Mouse (Mus musculus) CD4-positive naive resting alpha-beta T cell, adult 76 days (primary cell): ENCODE data around the gene Wnt5b. TPM values are rescaled to one million over a fixed set of nuclear protein-coding genes. Genes with fewer than 3 reads are reported as not detected.

Source experiments
- total RNA-seq: library from RNA; stranded (reverse); gene quantifications from one replicate; pipeline ENCODE4 v1.2.4, GENCODE M21; 2023

The Wnt5b gene
- 1.7 TPM for total RNA-seq

DNA sequence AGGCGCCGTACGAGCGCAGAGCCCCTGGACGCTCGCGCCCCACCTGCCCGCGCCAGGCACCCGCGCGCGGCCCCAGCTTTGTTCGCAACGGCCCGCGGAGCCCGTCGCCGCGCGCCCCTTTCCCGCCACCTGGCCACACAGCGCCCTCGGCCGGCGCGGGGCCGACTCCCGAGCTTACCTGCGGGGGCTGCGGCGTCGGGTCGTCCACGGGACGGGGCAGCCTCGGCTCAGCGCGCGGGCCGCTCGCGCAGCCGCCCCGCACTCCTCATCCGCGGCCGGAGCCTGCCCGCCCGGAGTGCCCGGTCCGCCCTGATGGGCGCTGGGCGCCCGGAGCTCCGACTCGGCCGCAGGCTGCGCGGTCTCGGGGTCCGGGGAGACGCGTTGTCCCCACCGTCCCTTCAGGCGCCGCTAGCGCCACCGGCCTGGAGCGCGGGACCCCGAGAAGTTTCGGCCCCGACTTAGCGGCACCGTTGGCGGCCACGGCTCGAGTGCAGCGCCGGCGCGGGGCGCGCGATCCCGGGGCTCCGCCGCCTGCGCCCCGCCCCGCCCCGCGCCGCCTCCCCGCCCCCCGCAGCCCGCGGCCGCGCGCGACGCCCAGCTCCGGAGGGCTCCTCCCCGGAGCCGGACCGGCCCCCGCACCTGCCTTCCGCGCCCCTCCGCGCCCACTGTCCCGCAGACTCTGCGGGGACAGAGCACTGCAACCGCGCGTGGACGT is at the start of gene Wnt5b:
Wnt5b (minus strand) TSS at position 545 of the 715 bp plus-strand sequence.

DNA sequence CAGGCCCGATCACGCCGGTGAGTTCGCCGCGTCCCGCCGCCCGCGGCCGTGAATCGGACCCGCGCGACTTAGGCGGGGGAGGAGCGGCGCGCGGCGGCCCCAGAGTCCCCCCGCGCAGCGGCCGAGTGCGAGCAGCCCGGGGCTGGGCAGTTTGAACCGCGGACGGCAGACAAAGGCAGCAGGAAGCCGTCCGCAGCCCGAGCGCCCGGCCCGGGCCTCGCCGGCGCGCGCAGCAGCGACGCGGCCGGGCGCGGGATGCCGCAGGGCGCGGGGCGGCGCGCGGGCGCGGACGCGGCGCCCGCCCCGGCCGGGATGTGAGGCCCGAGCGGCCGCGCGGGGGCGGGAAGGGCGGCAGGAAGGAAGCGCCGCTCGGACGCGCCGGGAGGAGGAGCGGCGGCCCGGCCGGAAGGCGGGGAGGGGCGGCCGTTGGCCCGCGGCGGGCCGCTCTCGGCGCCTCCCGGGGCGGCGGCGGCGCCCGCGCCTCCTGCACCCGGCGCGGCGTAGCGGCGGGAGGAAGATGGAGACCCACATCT is 64.7 kb downstream of the Wnt5b start, which contains the start of gene Fbxl14:
Fbxl14 (plus strand) TSS at position 326 of the 533 bp plus-strand sequence.

DNA sequence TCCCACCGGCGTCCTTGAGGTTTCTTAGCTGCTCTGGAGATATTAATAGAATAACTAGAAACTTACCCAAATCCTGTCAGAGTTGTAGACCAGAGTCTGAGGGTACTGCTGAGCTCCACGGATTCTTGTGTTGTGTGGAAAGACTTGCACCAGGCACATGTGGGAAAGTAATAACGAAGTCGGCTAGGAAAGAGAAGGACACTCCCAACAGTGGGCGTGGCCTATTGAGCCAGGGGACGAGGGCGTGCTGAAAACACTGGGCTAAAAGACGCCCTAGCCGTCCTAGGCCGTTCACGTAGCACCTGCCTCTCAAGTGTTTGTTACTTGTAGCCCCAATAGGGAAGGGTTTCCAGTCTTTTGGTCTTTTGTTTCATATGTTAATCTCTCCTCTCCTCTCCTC is 126.8 kb downstream of the Wnt5b start, which contains the start of gene Adipor2:
Adipor2 (minus strand) TSS at position 351 of the 400 bp plus-strand sequence.

Other genes with a start within 250 kb of the Wnt5b start
- 1.0 TPM for gene Lrtm2, start 213.6 kb downstream of the Wnt5b start, total RNA-seq
- gene Adipor2, start 126.6 kb downstream of the Wnt5b start, total RNA-seq = 49.9 TPM
- 74.2 TPM for gene Fbxl14, start 64.7 kb downstream of the Wnt5b start, total RNA-seq